Mouse (Mus musculus) 416B (cell line): ENCODE results near the gene Ciapin1.

ENCODE experiments used
- DNase-seq: peaks from one replicate; pipeline ENCODE4 v3.0.0; 2011; ENCODE audit warnings: low read depth

Gene Ciapin1

DNA sequence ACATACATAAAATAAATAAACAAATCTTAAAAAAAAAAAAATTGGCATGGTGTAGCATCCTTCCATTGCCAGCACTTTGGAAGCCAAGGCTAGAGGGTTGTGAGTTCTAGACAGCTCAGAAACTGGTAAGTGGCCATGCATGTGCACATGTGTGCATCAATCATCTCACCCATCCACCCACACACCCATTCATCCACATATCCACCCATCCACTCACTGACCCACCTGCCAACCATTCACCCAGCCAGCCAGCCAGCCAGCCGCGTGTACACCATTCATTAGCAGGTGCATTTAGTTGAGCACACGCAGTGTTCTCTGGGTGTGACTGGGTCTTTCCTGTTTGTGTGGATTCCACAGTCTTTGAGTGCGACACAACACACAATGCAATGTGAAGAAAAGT lies 32.3 kb downstream of the Ciapin1 start:
- no peak for DNase-seq

DNA sequence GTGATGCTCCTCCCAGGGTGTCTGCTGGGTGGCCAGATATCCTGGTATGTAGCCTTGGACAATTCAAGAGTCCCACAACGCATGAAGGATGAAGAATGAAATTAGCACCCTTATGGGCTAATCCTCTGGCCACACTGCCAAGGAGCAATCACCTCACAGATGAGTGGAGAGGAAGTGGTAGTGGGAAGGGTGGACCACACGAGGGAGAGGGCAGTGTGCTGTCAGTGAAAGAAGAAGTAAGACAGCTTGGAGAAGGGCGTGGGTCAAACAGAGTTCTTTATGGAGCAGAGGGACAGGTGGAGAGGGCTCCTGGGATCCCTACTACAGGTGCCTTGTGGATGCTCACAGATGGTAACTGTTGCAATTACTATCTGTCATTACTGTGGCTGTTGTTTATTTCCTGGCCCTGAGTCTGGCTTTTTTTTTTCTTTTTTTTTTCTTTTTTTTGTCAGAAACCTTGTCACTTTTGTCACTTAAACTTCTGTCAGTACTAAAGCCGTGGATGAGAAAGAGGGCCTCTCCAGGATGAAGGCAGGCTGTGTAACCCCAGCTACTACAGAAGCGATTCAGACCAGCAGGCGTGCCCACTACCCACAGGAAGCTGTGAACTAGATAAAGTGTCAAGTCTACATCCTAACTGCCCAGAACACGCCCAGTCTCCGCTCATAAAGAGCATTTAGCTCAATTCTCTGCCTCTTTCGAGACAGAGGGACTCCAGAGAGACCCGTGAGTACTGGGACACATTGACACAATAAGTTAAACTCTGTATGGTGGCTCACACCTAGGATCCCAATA lies 33.4 kb downstream of the Ciapin1 start:
- peak; percentile 87 for DNase-seq

DNA sequence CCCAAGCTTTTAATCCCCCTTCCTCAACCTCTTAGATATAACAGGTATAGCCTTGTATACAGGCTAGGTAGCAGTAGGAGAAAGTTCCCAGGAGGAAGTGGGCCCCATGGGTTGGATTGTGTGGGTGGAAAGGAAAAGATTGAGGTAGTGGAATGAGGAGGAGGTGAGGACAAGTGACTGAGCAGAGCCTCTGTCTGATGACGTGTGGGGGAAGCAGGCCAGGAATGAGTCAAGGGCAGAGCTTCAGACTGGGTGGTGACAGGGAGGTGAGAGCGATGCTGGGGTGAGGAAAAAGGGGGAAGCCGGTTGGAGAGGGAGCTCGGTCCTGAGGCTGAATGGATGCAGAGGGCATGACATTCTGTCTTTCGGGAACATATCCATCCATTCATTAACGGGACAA lies 34.6 kb downstream of the Ciapin1 start:
- DNase-seq, result peak; percentile 23

DNA sequence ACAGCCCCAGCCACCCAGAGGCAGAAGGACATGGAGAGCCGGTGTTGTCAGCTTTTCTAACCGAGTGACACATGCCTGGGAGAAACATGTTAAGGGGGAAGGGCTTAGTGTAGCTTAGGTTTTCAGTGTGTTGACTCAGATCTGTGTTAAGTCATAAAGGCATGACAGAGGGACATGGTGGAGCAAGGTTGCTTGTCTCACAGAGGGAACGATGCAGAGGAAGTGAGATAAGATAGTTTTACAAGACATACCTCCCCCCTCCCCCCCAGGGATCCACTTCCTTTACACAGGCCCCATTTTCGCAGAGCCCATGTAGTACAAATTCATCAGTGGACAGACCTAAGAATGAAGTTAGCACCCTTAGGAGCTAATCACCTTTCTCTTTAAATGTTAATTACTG lies 35.8 kb downstream of the Ciapin1 start:
- DNase-seq, result peak; percentile 88

DNA sequence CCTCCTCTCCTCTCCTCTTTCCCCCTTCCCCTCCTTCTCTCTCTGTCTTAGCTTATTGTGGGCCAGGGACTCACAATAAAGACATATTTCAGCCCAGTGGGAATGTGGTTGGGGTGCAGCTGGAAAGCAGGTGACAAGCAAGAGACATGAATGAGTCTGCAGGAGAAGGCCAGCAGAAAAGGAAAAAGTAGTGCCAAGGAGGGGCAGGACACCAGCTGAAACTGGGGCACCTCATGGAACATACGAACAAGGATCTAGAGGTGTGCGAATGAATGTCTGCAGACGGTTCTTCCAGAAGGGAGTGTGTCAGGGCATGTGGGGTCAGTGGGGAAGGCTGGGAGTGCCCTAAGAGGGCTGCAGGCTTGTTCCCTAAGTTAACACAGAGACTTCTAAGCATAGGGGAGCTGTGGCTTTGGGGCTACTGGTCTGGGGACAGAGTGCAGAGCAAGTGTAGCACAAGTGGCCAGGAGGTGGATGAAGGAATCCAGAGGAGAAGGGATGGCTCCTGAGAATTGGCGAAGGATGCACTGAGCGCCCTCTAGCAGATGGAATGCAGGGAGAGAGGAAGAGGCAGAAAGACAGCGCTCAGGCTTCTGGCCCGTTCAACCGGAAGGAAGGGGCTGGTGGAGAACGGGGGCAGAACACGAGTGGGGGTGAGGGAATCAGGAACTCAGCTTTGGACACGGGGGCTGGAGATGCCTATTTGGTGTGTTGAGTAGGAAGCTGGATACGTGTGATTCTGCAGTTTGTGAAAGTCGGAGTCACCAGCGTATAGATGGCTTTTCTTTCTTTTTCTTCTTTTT lies 36.7 kb downstream of the Ciapin1 start:
- no peak for DNase-seq

DNA sequence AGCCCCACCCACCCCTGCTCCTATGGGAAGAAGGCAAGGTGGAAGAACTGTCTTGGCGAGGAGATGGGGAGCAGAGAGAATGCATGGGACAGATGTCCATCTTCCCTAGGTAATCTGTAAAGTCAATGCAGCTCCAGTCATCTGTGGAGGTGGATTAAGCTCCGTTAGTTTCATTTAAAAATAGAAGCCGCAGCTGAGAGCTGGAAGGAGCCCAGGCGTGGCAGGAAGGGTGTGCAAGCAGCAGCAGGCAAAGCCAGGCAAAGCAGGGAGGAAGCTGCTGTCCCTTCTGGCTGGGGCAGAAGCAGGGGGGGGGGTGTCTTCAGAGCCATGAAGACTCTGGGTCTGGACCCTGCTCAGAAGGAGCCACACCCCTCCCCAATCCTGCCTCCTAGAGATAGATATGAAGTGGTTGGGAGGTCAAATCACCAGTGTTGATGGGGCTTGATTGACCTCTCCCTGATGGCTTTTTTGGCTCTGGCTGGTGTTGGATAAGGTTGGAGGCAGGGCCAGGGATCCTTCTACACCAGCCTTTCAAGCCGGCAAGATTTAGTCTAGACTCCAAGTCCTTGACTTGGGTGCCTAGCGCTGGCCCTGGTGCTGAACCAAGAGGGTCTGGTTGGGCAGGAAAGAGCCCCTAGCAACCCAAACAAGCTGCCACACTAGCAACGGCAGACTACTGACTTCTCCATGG lies 37.7 kb downstream of the Ciapin1 start:
- peak; percentile 55 for DNase-seq

DNA sequence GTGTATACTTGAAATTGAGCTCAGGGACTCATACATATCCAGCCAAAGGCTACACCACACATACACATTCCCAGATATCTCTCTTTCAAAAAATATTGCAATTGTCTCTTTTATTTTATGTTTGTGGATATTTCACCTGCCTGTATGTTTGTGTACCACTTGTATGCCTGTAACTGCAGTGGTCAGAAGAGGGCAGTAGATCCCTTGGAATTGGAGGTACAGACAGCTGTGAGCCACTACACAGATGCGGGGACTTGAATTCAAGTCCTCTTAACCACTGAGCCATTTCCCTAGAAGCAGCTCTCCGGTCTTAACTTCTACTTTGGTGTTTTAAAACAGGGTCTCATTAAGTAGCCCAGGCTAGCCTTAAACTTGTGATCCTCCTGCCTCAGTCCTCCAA lies 43.4 kb downstream of the Ciapin1 start:
- peak; percentile 72 for DNase-seq

DNA sequence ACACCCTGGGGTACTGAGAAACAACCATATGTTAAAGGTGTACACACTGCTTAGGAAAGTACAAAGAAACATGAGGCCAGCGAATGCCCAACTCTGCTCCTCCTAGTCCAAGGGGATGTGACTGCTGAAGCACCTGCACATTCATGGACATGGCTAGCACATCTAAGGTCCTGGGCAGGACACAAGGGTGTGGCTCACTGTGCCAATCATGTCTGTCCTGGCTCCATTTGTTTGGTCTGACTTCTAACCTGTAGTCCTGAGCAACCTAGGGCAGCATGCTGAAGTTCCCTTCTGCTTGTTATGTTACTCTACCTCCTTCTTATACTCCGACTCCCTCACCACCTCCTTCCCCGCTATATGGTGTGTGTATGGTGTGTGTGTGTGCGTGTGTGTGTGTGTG lies 43.8 kb downstream of the Ciapin1 start:
- DNase-seq, result no peak

DNA sequence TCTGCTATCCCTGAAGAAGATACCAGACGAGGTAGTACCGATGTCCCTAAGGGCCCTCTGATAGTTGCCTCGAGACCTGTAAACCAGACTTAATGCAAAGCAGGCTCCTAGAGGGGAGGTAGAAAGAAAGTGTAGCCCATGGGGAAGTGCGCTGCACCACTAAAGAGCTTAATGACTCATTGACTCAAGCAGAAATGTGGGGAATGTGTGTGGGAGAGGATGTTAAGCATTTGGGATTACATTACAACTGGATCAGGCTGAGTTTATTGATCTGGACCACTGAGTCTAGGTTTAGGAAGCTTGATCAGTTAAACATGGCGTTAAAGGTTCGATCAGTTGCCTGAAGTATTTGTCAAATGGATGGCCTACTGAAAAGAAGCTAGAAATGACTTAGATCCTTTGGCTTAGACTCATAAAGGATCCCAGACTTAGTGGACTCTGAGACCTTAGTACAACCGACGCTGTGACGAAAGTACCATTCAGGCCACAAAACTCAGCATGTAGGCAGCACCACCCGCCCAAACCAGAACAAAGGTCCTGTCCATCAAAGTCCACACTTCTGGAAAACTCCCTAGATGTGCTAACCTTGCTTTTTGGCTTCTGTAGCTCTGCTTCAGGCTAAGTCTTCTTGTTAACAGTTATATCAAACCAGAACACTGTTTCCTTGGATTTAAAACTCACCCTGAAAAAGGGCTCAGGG lies 48.8 kb downstream of the Ciapin1 start:
- no peak for DNase-seq

DNA sequence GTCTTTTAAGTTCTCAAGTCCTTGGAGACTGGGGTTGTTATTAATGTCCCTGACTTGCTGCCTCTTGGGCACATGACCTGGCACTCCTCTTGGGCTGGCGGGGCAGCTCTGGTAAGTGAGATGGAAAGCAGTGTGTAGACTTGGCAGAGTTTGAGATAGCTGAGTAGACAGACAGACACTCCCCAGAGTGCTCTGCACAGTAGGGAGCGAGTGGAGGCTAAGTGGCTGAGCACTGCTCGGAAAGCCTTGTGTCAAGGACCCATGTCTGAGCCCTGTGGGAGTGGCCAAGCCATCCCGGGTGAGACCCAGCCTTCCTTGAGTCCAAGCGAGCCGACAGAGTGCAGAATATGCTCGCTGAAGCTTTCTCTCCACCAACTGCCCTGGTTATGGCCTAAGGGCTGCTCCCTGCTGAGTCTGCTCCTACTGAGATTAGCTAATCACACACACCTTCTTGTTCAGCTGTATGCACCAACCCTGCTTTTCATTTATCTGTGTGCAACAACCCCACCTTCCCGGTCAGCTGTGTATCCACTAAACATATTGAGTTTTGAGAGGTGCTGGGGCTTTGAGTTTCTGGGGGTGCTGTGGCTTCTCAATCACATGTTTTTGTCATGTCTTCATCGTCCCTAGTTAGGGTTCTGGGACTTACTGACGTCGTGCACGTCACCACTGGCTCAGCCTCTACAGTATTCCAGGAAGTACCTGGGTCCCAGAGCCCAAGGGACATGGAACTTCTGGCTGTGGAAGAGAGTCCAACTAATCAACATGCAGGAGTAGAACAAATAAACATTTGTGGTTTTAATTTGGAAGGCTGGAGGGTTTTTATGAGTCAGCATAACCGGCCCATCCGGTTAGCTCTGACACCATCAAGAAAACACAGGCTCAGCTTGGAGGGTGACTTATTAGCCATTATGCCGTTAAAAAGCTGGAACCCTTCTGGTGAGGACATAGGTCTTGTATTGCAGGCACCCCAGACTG lies 50.3 kb downstream of the Ciapin1 start:
- peak; percentile 92 for DNase-seq

DNA sequence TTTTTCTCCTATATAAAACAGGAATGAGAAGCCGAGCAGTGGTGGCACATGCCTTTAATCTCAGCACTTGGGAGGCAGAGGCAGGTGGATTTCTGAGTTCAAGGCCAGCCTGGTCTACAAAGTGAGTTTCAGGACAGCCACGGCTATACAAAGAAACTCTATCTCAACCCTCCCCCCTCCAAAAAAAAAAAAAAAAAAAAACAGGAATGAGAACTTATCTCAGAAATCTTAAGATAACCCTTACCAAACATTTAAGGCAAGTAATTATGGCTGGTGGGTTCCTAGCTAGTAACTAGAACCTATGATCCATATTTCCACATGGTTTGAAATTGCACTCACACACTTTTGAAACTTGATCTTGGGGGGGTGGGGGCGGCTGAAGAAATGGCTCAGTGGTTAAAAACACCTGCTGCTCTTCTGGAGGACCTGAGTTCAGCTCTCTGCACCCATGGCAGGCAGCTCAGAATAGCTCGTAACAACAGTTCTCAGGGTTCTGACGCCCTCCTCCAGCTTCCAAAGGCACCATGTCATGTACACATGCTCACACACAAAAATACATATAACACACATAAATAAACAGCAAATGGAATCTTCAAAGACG lies 52.1 kb downstream of the Ciapin1 start:
- no peak for DNase-seq

DNA sequence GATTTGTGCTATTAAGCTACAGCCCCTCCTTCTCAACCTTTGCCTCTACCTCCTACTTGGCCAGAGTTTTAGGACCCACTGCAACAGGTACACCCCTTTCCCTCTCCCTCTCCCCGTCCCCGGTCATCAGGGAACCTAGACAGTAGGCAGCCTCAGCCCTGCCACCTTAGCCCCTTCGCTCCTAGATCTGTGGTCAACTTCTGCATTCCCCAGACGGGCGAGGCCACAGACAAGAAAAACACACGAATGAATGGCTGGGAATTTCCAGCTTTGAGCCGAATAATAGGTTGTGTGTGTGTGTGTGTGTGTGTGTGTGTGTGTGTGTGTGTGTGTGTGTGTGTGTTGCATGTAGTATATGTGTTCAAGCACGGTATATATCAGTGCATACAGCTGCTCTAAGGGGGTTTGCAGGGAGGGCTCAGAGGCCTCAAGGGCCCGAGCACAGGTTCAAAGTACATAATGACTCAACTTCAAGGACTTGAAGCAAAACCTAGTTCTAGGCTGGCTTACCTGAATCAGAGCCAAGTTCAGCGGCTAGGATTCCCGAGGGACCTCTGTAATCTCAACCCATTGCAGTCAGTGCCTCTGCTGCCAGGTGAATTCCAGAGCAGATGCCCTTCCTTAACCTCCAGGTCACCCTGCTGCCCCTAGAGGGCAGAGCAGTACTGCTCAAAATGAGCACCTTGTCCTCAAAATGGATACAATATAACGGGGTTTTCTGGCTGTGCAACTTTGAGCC lies 52.7 kb downstream of the Ciapin1 start:
- peak; percentile 80 for DNase-seq

DNA sequence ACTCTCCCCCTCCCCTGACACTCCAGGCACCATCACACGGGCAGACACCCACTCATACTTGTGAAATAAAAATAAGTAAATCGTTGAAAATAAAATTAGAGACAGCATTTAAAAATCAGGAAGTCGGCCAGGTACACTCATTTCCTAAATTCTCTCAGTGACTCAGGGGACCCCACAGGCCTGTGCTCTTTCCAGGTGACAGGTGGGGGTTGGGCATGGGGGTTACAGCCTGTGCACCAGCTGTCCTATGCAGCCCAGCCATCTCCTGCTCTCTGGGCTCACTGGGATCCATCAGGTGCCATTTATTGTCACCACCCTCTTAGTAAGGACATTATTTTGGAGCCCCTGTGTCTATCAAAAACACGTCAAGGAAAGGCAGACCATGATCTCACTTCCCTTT lies 54.3 kb downstream of the Ciapin1 start:
- no peak for DNase-seq

DNA sequence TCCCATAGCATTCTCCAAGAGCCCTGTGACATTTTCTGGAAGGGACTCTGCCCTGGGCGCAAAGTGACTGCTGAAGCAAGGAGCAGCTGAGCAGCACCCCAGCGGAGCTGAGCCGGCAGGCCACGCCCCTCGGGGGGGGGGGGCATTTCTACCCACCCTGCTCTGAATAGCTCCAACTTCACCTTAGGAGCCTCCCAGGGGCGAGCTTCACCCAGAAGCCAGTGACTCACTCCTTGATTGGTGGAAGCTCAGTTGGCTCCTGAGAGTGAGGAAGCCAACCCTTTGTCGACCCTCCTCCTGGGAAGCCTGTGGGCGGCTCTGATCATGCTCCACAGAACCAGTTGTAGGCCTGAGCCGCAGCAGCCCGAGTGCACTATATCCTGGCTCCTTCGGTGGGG lies 56.3 kb downstream of the Ciapin1 start:
- peak; percentile 38 for DNase-seq

DNA sequence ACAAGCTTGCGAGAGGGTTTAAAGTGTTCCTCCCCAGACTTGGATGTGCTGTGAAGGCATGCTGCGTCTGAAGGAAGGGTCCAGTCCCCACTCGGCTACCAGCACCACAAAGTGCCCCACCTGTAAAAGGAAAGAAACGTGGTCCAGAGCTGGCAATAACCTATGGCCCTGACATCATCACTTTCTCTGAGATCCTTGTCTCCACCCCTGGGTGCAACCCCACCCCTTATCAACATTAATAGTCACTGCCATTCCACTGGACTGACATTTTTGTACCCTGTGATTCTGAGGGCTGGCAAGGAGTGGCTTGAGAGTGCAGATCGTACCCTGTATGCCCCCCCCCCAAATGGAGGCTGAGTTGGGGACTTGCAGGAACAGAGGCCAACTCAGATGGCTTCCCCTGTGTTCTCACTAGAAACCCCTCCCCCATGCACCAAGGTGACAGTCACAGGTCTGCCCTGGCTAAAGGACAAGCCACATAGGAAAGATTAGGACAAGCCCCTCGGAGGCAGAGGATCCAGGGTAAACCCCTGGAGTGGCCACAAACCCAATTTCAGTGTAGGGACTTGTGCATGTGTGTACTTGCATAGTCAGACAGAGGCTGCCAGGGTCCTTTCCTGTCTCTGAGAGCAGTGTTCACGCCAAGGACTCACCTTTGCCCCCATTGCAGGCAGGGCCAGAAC lies 56.9 kb downstream of the Ciapin1 start:
- no peak for DNase-seq

DNA sequence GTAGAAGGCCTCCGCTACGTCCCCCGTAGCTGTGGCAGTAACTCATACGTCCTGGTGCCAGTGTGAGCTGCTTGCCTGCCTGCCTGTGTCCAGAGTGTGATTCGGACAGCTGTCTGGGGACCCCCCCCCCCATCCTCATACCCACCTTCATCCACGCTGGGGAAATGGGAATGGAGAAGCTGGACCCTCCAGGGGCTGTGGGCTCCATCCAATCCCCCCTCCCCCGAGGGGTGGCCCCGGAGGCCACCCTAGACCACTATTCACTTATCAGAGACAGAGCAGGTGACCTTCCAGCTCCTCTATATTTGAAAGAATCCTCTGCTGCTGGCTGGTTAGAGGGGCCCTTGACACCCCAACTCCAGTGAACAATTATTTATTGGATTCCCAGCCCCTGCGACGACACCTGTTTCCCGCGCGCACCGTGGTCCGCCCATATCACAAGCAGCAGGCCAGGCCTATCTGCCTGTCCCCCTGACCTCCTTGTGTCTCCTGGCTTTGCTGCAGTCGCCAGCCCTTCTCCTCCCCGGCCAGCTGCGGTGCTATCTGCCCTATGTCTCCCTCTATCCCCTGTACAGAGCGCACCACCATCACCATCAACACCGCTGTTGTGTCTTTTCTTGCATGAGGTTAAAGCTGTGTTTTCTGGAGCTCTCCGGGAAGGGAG lies 57.5 kb downstream of the Ciapin1 start:
- DNase-seq, result no peak

DNA sequence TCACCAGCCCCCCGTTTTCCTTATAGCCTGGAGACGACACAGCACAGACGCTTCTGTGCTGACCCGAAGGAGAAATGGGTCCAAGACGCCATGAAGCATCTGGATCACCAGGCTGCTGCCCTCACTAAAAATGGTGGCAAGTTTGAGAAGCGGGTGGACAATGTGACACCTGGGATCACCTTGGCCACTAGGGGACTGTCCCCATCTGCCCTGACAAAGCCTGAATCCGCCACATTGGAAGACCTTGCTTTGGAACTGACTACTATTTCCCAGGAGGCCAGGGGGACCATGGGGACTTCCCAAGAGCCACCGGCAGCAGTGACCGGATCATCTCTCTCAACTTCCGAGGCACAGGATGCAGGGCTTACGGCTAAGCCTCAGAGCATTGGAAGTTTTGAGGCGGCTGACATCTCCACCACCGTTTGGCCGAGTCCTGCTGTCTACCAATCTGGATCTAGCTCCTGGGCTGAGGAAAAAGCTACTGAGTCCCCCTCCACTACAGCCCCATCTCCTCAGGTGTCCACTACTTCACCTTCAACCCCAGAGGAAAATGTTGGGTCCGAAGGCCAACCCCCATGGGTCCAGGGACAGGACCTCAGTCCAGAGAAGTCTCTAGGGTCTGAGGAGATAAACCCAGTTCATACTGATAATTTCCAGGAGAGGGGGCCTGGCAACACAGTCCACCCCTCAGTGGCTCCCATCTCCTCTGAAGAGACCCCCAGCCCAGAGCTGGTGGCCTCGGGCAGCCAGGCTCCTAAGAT lies 58.4 kb downstream of the Ciapin1 start:
- no peak for DNase-seq
